Mouse (Mus musculus): ENCODE results near the gene Arl8b. TPM values are rescaled to one million over a fixed set of nuclear protein-coding genes. Genes with fewer than 3 reads are reported as not detected.
"Not testable (repeated sequence)": the region's sequence is repeated elsewhere in the genome, so short reads cannot be mapped to it uniquely, and the experiment has no call there.

Arl8b gene
- polyA plus RNA-seq, 1 experiment from 2014 or later: 83.5 TPM

- H3K4me3 ChIP-seq (replicated peaks): no peak overlapping the region
- H3K4me2 ChIP-seq (replicated peaks): no peak overlapping the region
- ATAC-seq: no peak
- 97% methylated on average over 8 of the region's 8 CpGs for WGBS
- no peaks in the 10 kb centered on the region for H3K27me3 ChIP-seq
- peaks cover 49% of the 10 kb centered on the region for H3K36me3 ChIP-seq
- H3K9me3 ChIP-seq: no peaks in the 10 kb centered on the region
- H3K27ac ChIP-seq: no peak overlapping the region
- H3K4me1 ChIP-seq (replicated peaks): no peaks in the 10 kb centered on the region
- H3K9ac ChIP-seq (replicated peaks): no peak overlapping the region
Observed at GRCm38 (mm10) chr6:108840861-108841640, 58.2 kb downstream of the Arl8b start.

DNA sequence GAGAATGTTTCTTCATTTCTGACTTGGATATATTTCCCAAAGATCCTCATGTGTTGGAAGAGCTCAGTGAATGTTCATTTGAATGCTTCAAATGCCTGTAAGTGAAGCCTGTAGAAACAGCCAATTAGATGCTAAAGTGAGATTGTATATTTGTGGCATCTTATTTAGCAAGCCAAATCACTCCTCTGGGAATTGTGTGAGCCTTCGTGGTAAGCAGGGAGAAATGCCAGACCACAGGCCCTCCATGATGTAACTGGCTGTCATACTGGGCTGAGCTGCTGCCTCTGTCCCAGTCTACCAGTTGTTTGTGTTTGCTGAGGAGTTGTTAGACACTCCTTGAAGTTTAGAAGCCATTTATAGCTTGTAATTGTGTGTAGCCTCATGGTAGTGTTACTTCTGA lies 60.8 kb downstream of the Arl8b start:
- Histone ChIP-seq H3K27me3 (no peaks in the 10 kb centered on the region), H3K4me3 (replicated peaks) (no peak overlapping the region), H3K9me3 (no peaks in the 10 kb centered on the region), H3K4me2 (replicated peaks) (no peak overlapping the region), H3K27ac (no peak overlapping the region), H3K36me3 (peaks cover 52% of the 10 kb centered on the region), H3K4me1 (replicated peaks) (no peaks in the 10 kb centered on the region), H3K9ac (replicated peaks) (no peak overlapping the region)
- no peak for ATAC-seq
- 82% methylated on average over 1 of the region's 1 CpGs for WGBS

DNA sequence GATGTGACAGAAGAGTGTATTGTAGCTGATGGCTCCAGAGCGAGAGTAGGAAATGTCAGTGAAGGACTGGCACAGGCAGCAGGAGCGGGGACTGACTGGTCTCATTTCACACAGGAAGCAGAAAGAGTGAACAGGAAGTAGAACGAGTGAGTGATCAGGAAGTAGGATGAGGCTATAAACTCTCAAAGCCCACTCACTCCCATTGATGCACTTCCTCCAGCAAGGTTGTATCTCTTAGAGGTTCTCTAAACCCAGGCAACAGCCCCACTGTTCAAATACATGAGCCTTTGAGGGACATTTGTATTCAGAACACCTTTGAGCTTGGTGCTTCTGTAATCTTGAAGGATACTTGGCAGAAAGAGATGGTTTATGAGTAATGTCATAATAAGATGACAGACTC lies 61.2 kb downstream of the Arl8b start:
- peaks cover 56% of the 10 kb centered on the region for H3K36me3 ChIP-seq
- 88% methylated on average over 3 of the region's 3 CpGs for WGBS
- H3K9ac ChIP-seq (replicated peaks): no peak overlapping the region
- H3K4me1 ChIP-seq (replicated peaks): no peaks in the 10 kb centered on the region
- no peak overlapping the region for H3K4me3 ChIP-seq (replicated peaks)
- no peaks in the 10 kb centered on the region for H3K9me3 ChIP-seq
- no peak overlapping the region for H3K4me2 ChIP-seq (replicated peaks)
- H3K27me3 ChIP-seq: no peaks in the 10 kb centered on the region
- no peak overlapping the region for H3K27ac ChIP-seq
- ATAC-seq: no peak

GRCm38 (mm10) chr6:108844771-108845170 lies 61.9 kb downstream of the Arl8b start:
- Histone ChIP-seq H3K4me1 (replicated peaks) (no peaks in the 10 kb centered on the region), H3K9me3 (no peaks in the 10 kb centered on the region), H3K27ac (no peak overlapping the region), H3K4me3 (replicated peaks) (no peak overlapping the region), H3K27me3 (no peaks in the 10 kb centered on the region), H3K9ac (replicated peaks) (no peak overlapping the region), H3K4me2 (replicated peaks) (no peak overlapping the region), H3K36me3 (peaks cover 56% of the 10 kb centered on the region)
- 91% methylated on average over 7 of the region's 7 CpGs for WGBS
- no peak for ATAC-seq

DNA sequence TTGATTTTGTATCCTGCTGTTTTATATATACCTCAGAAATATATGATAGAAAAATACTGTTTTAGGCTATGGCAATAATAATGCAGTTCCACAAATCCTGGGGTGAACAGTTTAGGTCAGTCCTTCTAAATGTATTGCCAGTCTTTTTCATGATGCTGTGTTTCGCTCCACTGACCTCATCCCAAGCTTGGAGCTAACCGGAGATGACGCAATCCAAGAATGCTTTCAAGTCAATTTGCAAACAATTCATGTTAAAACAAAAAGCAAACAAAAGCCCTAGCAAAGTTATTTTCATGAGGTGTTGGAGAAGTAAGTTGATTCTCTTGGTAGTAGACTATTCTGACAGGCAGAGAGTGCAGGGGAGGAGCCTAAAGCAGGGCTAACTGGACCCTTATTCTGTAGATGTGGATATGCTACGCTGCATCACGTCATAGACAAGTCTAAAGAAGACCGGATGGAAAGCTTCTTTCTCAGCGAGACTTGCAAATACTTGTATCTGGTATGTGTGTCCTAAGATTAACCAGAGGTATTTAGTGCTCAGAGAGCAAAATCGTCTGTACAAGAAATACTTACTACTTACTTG lies 69.3 kb downstream of the Arl8b start:
- Histone ChIP-seq H3K9ac (replicated peaks) (no peak overlapping the region), H3K36me3 (peaks cover 76% of the 10 kb centered on the region), H3K4me1 (replicated peaks) (no peaks in the 10 kb centered on the region), H3K9me3 (no peaks in the 10 kb centered on the region), H3K27ac (no peak overlapping the region), H3K4me2 (replicated peaks) (no peak overlapping the region), H3K4me3 (replicated peaks) (no peak overlapping the region), H3K27me3 (no peaks in the 10 kb centered on the region)
- 94% methylated on average over 8 of the region's 8 CpGs for WGBS
- ATAC-seq: no peak

DNA sequence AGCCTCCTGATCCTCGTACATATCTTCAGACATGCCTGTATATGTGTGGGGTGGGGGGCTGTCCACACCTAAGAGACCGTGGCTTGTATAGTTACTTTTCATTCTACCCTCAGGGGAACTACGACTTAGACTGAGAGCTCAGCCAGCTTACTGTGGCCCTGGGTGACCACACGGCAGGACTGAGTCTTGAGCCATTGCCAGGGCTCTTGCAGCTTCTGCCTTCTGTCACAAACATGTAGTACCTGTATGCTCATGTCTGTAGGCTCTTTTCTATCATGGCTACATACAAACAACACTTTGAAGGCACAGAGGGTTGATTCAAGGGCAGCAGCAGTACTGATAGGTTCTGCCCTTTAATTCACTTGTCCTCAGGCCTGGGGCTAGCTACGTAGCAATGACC lies 70.1 kb downstream of the Arl8b start:
- no peak overlapping the region for H3K27ac ChIP-seq
- no peaks in the 10 kb centered on the region for H3K9me3 ChIP-seq
- no peak overlapping the region for H3K4me2 ChIP-seq (replicated peaks)
- no peaks in the 10 kb centered on the region for H3K27me3 ChIP-seq
- no peak overlapping the region for H3K9ac ChIP-seq (replicated peaks)
- no peak for ATAC-seq
- peaks cover 74% of the 10 kb centered on the region for H3K36me3 ChIP-seq
- no peaks in the 10 kb centered on the region for H3K4me1 ChIP-seq (replicated peaks)
- WGBS: 94% methylated on average over 5 of the region's 5 CpGs
- no peak overlapping the region for H3K4me3 ChIP-seq (replicated peaks)

- H3K36me3 ChIP-seq: peaks cover 45% of the 10 kb centered on the region
- no peak overlapping the region for H3K4me2 ChIP-seq (replicated peaks)
- no peak overlapping the region for H3K9ac ChIP-seq (replicated peaks)
- WGBS: 92% methylated on average over 9 of the region's 9 CpGs
- H3K9me3 ChIP-seq: 0 out of 2 replicates have a peak, but pooled peaks cover 5% of the 10 kb centered on the region
- no peak for ATAC-seq
- no peak overlapping the region for H3K4me3 ChIP-seq (replicated peaks)
- H3K27me3 ChIP-seq: no peaks in the 10 kb centered on the region
- no peaks in the 10 kb centered on the region for H3K4me1 ChIP-seq (replicated peaks)
- no peak overlapping the region for H3K27ac ChIP-seq
Observed at GRCm38 (mm10) chr6:108858583-108858982, 75.7 kb downstream of the Arl8b start.

GRCm38 (mm10) chr6:108861226-108861625 lies 78.3 kb downstream of the Arl8b start:
- no peak overlapping the region for H3K4me3 ChIP-seq (replicated peaks)
- no peak overlapping the region for H3K9ac ChIP-seq (replicated peaks)
- peaks cover 22% of the 10 kb centered on the region for H3K36me3 ChIP-seq
- no peak overlapping the region for H3K27ac ChIP-seq
- 97% methylated on average over 1 of the region's 1 CpGs for WGBS
- ATAC-seq: no peak
- H3K9me3 ChIP-seq: 0 out of 2 replicates have a peak, but pooled peaks cover 5% of the 10 kb centered on the region
- no peak overlapping the region for H3K4me2 ChIP-seq (replicated peaks)
- no peaks in the 10 kb centered on the region for H3K27me3 ChIP-seq
- H3K4me1 ChIP-seq (replicated peaks): no peaks in the 10 kb centered on the region

DNA sequence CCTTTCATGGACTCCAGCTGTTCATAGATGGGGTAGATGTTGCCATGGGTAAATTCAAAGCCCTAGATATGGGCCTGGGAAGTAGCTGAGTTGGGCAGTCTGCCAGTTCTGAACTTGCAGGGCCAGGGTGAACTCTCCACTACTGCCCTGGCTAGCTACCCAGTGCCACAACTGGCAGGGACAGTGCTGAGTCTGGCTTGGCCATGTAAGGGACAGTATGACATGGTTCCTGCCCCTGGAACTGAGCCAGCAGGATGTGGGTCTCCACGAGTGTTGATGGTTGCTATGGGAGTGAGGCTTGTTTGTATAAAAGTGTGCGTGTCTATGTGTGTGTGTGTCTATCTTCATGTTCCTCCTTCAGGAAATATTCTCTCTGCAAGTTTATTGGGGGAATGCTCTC lies 79.6 kb downstream of the Arl8b start:
- H3K36me3 ChIP-seq: peaks cover 17% of the 10 kb centered on the region; the same call in 1 of the 2 replicates
- 0 out of 2 replicates have a peak, but pooled peaks cover 5% of the 10 kb centered on the region for H3K9me3 ChIP-seq
- H3K27ac ChIP-seq: no peak overlapping the region
- H3K4me2 ChIP-seq (replicated peaks): no peak overlapping the region
- H3K9ac ChIP-seq (replicated peaks): no peak overlapping the region
- H3K4me1 ChIP-seq (replicated peaks): no peaks in the 10 kb centered on the region
- no peak overlapping the region for H3K4me3 ChIP-seq (replicated peaks)
- 91% methylated on average over 2 of the region's 2 CpGs for WGBS
- H3K27me3 ChIP-seq: no peaks in the 10 kb centered on the region
- ATAC-seq: peak; percentile 50; the same call in 1 of the 2 replicates

- H3K27me3 ChIP-seq: no peaks in the 10 kb centered on the region
- no peak overlapping the region for H3K4me2 ChIP-seq (replicated peaks)
- H3K36me3 ChIP-seq: peaks cover 5% of the 10 kb centered on the region; the same call in 1 of the 2 replicates
- no peak overlapping the region for H3K9ac ChIP-seq (replicated peaks)
- H3K4me3 ChIP-seq (replicated peaks): no peak overlapping the region
- H3K9me3 ChIP-seq: 0 out of 2 replicates have a peak, but pooled peaks cover 5% of the 10 kb centered on the region
- WGBS: 87% methylated on average over 5 of the region's 5 CpGs
- no peaks in the 10 kb centered on the region for H3K4me1 ChIP-seq (replicated peaks)
- H3K27ac ChIP-seq: no peak overlapping the region
- no peak for ATAC-seq
Observed at GRCm38 (mm10) chr6:108866317-108866716, 83.4 kb downstream of the Arl8b start.

- H3K27ac ChIP-seq; H3K4me1 ChIP-seq (replicated peaks); H3K9me3 ChIP-seq; H3K36me3 ChIP-seq; ATAC-seq; H3K4me2 ChIP-seq (replicated peaks); H3K27me3 ChIP-seq; H3K4me3 ChIP-seq (replicated peaks); H3K9ac ChIP-seq (replicated peaks): not testable (repeated sequence)
- 63% methylated on average over 2 of the region's 2 CpGs for WGBS
Observed at GRCm38 (mm10) chr6:108869031-108869430, 86.1 kb downstream of the Arl8b start.

DNA sequence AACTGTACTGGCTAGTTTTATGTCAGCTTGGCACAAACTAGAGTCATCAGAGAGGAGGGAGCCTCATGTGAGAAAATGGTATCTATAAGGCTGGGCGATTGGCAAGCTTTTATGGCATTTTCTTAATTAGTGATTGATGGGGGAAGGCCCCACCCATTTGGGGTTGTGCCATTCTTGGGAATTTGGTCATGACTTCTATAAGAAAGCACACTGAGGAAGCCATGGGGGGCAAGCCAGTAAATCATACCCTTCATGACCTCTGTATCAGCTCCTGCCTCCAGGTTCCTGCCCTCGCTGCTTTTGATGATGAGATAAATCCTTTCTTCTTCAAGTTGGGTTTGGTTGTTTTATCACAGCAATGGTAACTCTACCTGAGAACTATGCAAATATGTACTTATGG lies 87.5 kb downstream of the Arl8b start:
- Histone ChIP-seq H3K4me3 (replicated peaks) (no peak overlapping the region), H3K27ac (no peak overlapping the region), H3K9ac (replicated peaks) (no peak overlapping the region), H3K4me1 (replicated peaks) (0 out of 2 replicates have a peak, but pooled peaks cover 6% of the 10 kb centered on the region), H3K27me3 (no peaks in the 10 kb centered on the region), H3K36me3 (no peaks in the 10 kb centered on the region), H3K4me2 (replicated peaks) (no peak overlapping the region), H3K9me3 (no peaks in the 10 kb centered on the region)
- ATAC-seq: no peak
- WGBS: 93% methylated on average over 2 of the region's 2 CpGs
